Mouse (Mus musculus) adrenal gland, adult (tissue): Measurements from ENCODE around the gene Fgd6.

Experiments used
- DNase-seq, 2 experiments: peaks; one replicate each; pipeline ENCODE4 v3.0.0; 2022 to 2023; ENCODE audit warnings: low spot score in 1 of 2; ENCODE audit not compliant: inconsistent age in 2 of 2

Gene Fgd6

DNA sequence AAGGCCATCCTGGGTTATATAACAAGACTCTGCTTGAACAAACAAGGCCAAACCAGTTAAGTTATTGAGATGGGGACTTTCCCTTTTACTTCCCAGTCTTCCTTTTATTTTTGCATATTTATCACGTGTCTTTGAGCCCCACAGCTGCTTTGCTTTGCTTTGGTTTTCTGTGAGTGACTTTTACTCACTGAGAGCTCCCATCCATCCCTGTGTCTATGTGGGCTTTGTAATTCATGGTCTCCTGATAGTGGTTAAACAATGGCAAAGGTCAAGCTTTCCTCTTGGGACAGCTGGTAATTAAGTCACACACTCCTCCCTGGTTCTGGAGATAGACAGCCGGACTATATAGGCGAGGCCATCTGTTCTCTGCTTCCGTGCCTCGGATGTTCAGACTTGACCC, 57.7 kb downstream of the Fgd6 start:
- DNase-seq, result no peak

GRCm38 (mm10) chr10:94095743-94096465, 60.1 kb downstream of the Fgd6 start:
- DNase-seq, result no peak

DNA sequence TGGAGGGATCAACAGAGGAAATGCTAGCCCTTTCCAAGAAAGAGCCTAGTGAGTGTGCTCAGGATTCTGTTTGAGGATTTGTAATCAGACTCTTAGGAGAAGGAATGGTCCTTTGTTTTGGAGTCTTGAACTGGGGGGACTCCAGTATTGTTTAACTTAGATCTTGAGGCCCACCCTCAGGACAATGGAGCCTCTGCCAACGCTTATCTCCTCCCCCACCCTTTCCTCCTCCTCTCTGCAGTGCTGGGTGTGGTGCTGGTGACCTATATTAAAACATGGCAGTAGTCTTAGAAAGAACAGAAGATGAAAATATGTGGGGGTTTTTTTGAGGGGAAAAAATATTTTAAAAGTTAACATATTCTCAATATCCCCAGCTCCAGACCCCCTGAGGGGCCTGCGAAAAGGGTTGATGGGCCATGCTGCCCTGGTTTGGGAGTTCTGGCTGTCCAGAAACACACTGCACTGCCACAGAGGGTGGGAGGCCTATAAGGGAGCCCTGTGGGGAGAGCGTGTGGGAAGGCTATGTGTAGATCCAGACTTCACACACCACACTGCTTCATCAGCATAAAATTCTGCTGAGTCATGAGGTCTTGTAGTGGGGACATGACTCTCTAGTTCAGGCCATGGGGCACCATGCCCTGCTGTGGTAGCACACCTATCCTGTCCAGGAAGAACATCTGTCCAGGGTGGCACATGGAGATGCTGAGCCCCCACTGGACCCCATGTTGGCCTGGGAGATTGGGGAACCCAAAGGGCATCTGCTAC, 61.5 kb downstream of the Fgd6 start:
- DNase-seq, result no peak

DNA sequence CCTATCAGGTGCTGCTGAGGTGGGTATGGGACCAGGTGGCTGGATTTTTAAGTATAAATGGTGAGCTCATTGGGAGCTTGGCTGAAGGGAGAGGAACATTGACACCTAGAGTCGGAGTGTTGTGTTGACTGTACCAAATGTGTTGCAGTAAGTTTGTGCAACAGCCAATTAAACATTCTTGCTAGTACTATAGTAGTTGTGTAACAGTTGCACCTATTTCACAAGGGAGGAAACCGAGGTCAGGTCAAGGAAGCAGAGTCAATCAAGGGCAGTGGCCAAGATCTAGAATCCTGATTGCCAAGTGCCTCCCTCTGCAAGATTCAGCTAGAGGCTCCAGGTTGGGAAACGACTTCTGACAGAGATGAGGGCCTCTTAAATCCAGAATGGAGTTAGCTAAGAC, 62.3 kb downstream of the Fgd6 start:
- DNase-seq, result peak in 1 of 2 experiments; percentile 82

- DNase-seq, result no peak
Measured at GRCm38 (mm10) chr10:94105498-94105897, 69.7 kb downstream of the Fgd6 start.

DNA sequence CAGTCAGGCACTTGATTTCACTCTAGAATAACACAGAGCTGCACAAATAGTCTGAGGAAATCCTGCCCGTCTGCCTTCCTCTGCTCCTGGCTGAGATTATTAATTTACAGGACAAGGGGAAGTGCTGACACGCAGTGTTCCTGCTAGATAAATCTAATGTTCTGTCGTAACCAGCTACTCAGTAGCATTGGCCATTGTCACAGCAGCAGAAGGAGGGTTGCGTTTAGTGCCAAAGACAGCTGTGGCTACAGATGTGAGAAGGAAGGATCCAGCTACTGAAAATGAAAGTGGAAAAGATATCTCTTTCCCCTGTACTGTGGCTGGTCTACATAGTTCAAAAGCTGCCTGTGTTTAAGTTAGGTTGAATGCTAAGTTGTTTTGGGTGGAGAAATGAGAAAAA, 71.4 kb downstream of the Fgd6 start:
- peak; percentile 20 to 65 for DNase-seq

GRCm38 (mm10) chr10:94107607-94108006, 71.8 kb downstream of the Fgd6 start:
- DNase-seq, result no peak

- DNase-seq, result no peak
Measured at GRCm38 (mm10) chr10:94108791-94109190, 73.0 kb downstream of the Fgd6 start.

DNA sequence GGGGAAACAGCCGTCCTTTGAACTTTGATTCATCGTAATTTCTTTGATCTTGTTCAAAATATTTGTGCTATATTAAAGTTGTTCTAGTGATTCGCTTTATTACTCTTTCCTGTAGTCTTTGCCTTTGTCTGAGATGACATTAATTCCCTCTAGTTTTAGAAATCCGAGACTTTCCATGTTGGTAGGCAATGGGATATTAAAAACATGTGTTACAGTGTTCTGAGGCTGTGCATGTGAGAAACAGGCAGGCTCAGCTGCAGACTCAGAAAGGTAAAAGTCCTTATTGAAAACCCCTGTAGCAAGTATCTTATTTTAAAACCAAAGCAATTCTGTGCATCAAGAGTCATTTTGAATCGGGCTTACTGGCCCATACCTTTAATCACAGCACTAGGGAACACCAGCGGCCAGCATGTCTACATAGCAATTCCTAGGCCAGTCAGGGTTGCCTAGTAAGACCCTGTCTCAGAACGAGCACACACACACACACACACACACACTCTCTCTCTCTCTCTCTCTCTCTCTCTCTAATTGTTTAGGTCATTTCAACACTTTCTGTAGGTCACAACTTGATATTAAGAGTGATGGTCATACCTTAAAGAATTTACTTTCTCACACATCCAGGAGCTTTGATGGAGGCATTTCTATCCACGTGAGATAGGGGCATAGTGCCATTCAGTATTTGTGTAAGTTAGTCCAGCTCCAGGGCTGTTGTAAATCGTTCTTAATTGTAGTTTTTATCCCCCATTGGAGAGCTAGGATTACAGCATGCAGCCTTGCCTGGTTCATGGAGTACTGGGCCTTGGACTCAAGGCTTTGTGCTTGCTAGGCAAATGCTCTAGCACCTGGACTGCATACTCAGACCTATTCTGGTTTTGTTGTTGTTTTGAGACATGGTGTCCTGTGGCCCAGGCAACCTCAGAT, 75.3 kb downstream of the Fgd6 start:
- no peak for DNase-seq

DNA sequence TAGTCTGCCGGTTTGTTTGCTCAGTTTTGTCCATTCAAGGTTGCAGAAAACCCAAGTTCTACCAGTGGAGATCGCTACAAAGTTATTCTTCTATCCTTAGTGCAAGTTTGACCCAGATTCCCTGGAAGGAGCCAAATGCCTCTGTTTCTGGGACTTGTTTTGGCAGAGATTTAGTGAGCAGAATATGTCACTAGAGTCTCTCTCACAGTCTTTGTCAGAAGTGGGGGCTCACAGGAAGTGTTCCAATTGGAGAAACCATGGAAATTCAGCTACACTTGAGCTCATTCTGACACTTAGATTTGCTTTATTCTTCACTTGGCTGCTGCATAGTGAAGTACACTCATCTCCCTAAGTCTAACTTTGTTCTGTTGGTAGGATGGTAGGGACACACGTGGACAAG, 76.4 kb downstream of the Fgd6 start:
- DNase-seq, result no peak

DNA sequence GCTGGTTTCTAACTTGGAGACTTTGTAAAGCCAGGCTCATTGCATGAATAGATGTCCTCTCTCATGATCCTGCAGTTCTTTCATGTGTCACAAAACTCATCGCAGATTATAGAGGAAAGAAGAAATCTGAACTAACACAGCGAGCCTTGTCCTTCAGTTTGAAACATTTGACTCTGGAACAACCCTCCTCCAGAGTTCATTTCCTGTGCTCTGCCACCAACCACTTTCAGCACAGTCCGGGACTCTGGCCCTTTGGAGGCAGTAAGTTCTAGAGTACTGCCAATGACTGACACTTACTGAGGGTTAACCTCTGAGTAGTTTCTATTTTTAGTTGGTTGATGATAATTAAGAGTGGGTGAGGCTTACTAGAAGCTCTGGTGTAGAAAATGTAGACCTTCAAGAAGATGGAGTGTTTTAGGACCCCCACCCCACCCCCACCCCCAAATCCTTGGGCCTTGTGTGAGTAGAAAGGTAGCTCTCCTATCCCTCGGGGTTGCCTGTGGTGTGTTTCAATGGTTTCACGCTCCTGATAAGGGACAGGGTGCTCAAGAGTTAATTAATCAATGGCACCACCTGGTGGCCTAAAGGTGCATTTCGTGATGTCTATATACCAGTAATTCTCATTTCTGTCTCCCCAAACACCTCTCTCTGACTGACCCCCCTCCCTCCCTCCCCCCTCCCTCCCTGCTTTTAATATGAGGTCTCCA, 80.2 kb downstream of the Fgd6 start:
- peak; percentile 60 to 90 for DNase-seq

GRCm38 (mm10) chr10:94116781-94117340, 81.1 kb downstream of the Fgd6 start:
- peak; percentile 37 to 81 for DNase-seq

GRCm38 (mm10) chr10:94117916-94118315, 82.1 kb downstream of the Fgd6 start:
- DNase-seq, result no peak

GRCm38 (mm10) chr10:94118993-94119392, 83.2 kb downstream of the Fgd6 start:
- DNase-seq, result no peak

- DNase-seq, result peak in 1 of 2 experiments; percentile 79
Measured at GRCm38 (mm10) chr10:94120676-94121075, 84.9 kb downstream of the Fgd6 start.

DNA sequence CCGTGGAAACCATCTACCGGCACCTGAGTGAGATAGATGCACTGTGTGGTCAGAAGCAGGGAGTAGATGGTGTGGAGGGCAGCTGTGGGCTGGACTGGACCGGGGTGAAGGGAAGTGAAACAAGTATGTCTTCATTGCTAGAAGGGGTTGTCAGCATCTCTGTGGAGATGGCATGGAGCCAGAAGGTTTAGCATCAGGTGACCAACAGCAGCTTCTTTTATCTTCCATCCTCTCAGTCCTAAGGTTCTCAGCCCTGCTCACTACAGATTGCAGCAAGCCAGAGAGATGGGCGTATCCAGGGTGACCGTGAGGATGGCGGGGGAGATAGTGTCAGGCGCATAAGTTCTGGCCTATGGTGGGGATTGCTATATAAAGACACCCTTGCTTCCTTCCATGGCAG, 86.8 kb downstream of the Fgd6 start:
- no peak for DNase-seq

DNA sequence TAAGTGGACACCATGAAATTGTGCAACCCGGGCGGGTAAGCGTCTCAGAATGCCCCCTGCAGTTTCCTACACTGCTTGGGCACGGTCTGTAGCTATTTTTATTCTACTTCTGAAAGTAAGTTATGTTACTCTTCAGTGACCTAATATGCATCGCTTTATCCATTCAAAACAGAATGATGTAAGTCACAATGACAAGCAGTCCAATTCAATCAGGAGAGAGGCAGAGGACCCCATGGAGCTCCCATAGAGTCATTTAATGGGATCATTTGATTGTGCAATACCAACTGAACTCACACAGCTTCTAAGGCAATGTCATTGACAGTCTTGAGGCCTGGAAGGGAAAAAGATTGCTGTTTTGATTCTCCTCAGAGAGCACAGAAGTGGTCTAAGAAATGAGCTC, 87.8 kb downstream of the Fgd6 start:
- DNase-seq, result no peak

DNA sequence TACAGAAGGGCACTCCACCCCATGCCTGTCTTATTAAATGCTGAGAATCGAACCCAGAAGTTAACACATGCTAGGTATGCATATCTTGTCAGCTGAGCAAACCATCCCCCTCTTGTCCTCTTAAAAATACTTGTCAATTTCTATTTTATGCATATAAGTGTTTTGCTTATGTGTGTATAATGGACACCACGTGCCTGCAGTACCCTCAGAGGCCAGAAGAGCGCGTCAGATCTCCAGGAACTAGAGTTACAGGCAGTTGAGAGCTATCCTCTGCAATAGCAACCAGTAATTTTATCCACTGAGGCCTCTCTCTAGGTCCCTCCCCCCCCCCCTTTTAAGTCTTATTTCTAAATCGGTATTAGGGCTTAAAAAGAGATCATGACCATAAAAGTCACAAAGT, 88.6 kb downstream of the Fgd6 start:
- peak in 1 of 2 experiments; percentile 58 for DNase-seq

DNA sequence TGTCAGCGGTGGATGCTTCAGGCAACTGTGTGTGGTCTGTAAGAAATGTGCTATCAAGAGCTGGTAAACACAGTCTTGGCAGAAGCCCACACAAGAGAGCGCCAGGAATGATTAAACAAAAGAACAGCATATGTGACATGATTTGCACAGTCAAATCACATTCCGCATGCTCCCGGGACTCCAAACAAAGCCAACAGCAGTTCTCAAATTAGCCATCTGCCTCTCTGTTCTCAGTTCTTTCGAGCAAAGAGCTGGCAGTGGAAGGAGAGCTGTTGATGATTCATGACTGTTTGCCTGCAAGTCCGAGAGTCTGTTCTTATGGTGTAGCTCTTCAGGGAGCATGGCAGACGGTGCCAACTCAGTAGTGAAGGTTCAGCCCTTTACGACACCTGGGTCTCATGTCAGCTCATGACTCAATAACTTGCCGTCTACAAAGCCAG, 93.9 kb downstream of the Fgd6 start:
- DNase-seq, result no peak

- DNase-seq, result no peak
Measured at GRCm38 (mm10) chr10:94133081-94133480, 97.3 kb downstream of the Fgd6 start.
